Mouse (Mus musculus) intestine, embryonic 16.5 days (tissue): ENCODE data around the gene Yod1. TPM values are rescaled to one million over a fixed set of nuclear protein-coding genes. Genes with fewer than 3 reads are reported as not detected.

Experiments used
- ATAC-seq: fragments of 200-750 bp; cut with Nextera tagmentation; 2 replicates; pipeline ENCODE4 v1.8.0; 2017; ENCODE audit warnings: moderate TSS enrichment, moderate library complexity
- H3K27ac ChIP-seq: fragments of 300-500 bp; sonication (generic); 2 replicates; pipeline ENCODE4 v1.5.1; 2014; ENCODE audit warnings: mild to moderate bottlenecking, low read length
- H3K27me3 ChIP-seq: fragments of 300-500 bp; sonication (generic); replicated peaks from 2 replicates; pipeline ENCODE4 v1.6.1; 2014; ENCODE audit warnings: low read length, control low read depth, mixed read lengths; ENCODE audit not compliant: control insufficient read depth, insufficient read depth
- H3K36me3 ChIP-seq: fragments of 300-500 bp; sonication (generic); 2 replicates; pipeline ENCODE4 v1.6.1; 2014; ENCODE audit warnings: low read length, control low read depth; ENCODE audit not compliant: control insufficient read depth, insufficient read depth
- H3K4me1 ChIP-seq: fragments of 300-500 bp; sonication (generic); 2 replicates; pipeline ENCODE4 v1.6.1; 2014; ENCODE audit warnings: low read length, control low read depth, mixed read lengths; ENCODE audit not compliant: control insufficient read depth, insufficient read depth
- H3K4me2 ChIP-seq: fragments of 300-500 bp; sonication (generic); 2 replicates; pipeline ENCODE4 v1.6.1; 2014; ENCODE audit warnings: low read depth, low read length, control low read depth
- H3K4me3 ChIP-seq: fragments of 300-500 bp; sonication (generic); 2 replicates; pipeline ENCODE4 v1.5.1; 2014; ENCODE audit warnings: mild to moderate bottlenecking, low read length
- H3K9ac ChIP-seq: fragments of 300-500 bp; sonication (generic); 2 replicates; pipeline ENCODE4 v1.6.1; 2014; ENCODE audit warnings: low read depth, low read length
- H3K9me3 ChIP-seq: fragments of 300-500 bp; sonication (generic); 2 replicates; pipeline ENCODE4 v1.6.1; 2016; ENCODE audit warnings: low read length, control low read depth; ENCODE audit not compliant: control insufficient read depth
- WGBS: fragments of 180-500 bp; shearing (Covaris S2); extraction: QIAGEN DNeasy Blood & Tissue Kit; methylation state at CpG from one replicate; pipeline ENCODE4 v1.1.7; 2014; 5-methylcytosine and 5-hydroxymethylcytosine counted together
- polyA plus RNA-seq: library from polyadenylated mRNA; unstranded; fragments of >200 nt; fragmentation: Nextera tagmentation; extraction: Ambion mirVana; gene quantifications from 2 replicates; pipeline ENCODE4 v1.2.1, GENCODE M21; 2015

Gene Yod1
- polyA plus RNA-seq, 1 experiment from 2014 or later: 9.9 TPM

- no peak for ATAC-seq
- H3K4me2 ChIP-seq: no peak overlapping the region
- no peak overlapping the region for H3K9ac ChIP-seq
- peaks cover 9% of the 10 kb centered on the region; the same call in 1 of the 2 replicates for H3K36me3 ChIP-seq
- no peaks in the 10 kb centered on the region for H3K9me3 ChIP-seq
- no peaks in the 10 kb centered on the region for H3K27me3 ChIP-seq
- H3K4me3 ChIP-seq: no peak overlapping the region
- no peak overlapping the region for H3K27ac ChIP-seq
- WGBS: 92% methylated on average over 22 of the region's 22 CpGs
- peaks cover 10% of the 10 kb centered on the region for H3K4me1 ChIP-seq
Observed at GRCm38 (mm10) chr1:130710283-130711080, 6.6 kb upstream of the Yod1 start.

- peak overlapping the region; percentile 79; the same call in 1 of the 2 replicates for H3K4me2 ChIP-seq
- 0 out of 2 replicates have a peak, but pooled peaks cover 3% of the 10 kb centered on the region for H3K36me3 ChIP-seq
- WGBS: 74% methylated on average over 4 of the region's 4 CpGs
- H3K9ac ChIP-seq: no peak overlapping the region
- H3K27me3 ChIP-seq: no peaks in the 10 kb centered on the region
- no peak overlapping the region for H3K27ac ChIP-seq
- ATAC-seq: no peak
- H3K4me1 ChIP-seq: peaks cover 15% of the 10 kb centered on the region
- no peaks in the 10 kb centered on the region for H3K9me3 ChIP-seq
- no peak overlapping the region for H3K4me3 ChIP-seq
Observed at GRCm38 (mm10) chr1:130714046-130714445, 3.1 kb upstream of the Yod1 start.

GRCm38 (mm10) chr1:130715561-130716217, 1.4 kb upstream of the Yod1 start, which contains the start of gene Gm29427:
Gene Gm29427 (minus strand): TSS chr1:130715799.
- H3K27me3 ChIP-seq: no peaks in the 10 kb centered on the region
- H3K36me3 ChIP-seq: 0 out of 2 replicates have a peak, but pooled peaks cover 3% of the 10 kb centered on the region
- under 1% methylated on average over 38 of the region's 38 CpGs for WGBS
- H3K4me1 ChIP-seq: peaks cover 18% of the 10 kb centered on the region
- H3K9me3 ChIP-seq: no peaks in the 10 kb centered on the region
- peak within 1 kb of the TSS; percentile 79 for H3K4me2 ChIP-seq
- peak within 1 kb of the TSS; percentile 99 for H3K9ac ChIP-seq
- H3K27ac ChIP-seq: peak within 1 kb of the TSS; percentile 86
- ATAC-seq: peak; percentile 97
- H3K4me3 ChIP-seq: peak within 1 kb of the TSS; percentile 98

- peak overlapping the region; percentile 86 for H3K27ac ChIP-seq
- ATAC-seq: peak; percentile 17
- H3K4me3 ChIP-seq: peak overlapping the region; percentile 98
- 0 out of 2 replicates have a peak, but pooled peaks cover 3% of the 10 kb centered on the region for H3K36me3 ChIP-seq
- H3K9me3 ChIP-seq: no peaks in the 10 kb centered on the region
- 0% methylated on average over 3 of the region's 3 CpGs for WGBS
- peak overlapping the region; percentile 79 for H3K4me2 ChIP-seq
- no peaks in the 10 kb centered on the region for H3K27me3 ChIP-seq
- H3K4me1 ChIP-seq: peaks cover 18% of the 10 kb centered on the region
- peak overlapping the region; percentile 99 for H3K9ac ChIP-seq
Observed at GRCm38 (mm10) chr1:130716218-130716512, 962 bp upstream of the Yod1 start.

- no peaks in the 10 kb centered on the region for H3K9me3 ChIP-seq
- H3K27ac ChIP-seq: peak overlapping the region; percentile 86
- H3K4me2 ChIP-seq: peak overlapping the region; percentile 79
- H3K4me1 ChIP-seq: peaks cover 18% of the 10 kb centered on the region
- no peaks in the 10 kb centered on the region for H3K27me3 ChIP-seq
- H3K4me3 ChIP-seq: peak overlapping the region; percentile 98
- under 1% methylated on average over 42 of the region's 42 CpGs for WGBS
- H3K9ac ChIP-seq: peak overlapping the region; percentile 99
- H3K36me3 ChIP-seq: 0 out of 2 replicates have a peak, but pooled peaks cover 3% of the 10 kb centered on the region
- peak; percentile 10 for ATAC-seq
Observed at GRCm38 (mm10) chr1:130716513-130717290, 425 bp upstream of the Yod1 start.

GRCm38 (mm10) chr1:130724206-130724605, 7.1 kb downstream of the Yod1 start:
- Histone ChIP-seq H3K9ac (no peak overlapping the region), H3K4me1 (peaks cover 1% of the 10 kb centered on the region; the same call in 1 of the 2 replicates), H3K4me3 (no peak overlapping the region), H3K27ac (no peak overlapping the region), H3K9me3 (no peaks in the 10 kb centered on the region), H3K36me3 (no peaks in the 10 kb centered on the region), H3K27me3 (no peaks in the 10 kb centered on the region), H3K4me2 (no peak overlapping the region)
- ATAC-seq: no peak
- 82% methylated on average over 5 of the region's 5 CpGs for WGBS

GRCm38 (mm10) chr1:130726396-130726795, 9.3 kb downstream of the Yod1 start:
- no peaks in the 10 kb centered on the region for H3K36me3 ChIP-seq
- no peaks in the 10 kb centered on the region for H3K9me3 ChIP-seq
- no peak overlapping the region for H3K27ac ChIP-seq
- H3K4me1 ChIP-seq: peaks cover 5% of the 10 kb centered on the region
- WGBS: 83% methylated on average over 2 of the region's 2 CpGs
- no peaks in the 10 kb centered on the region for H3K27me3 ChIP-seq
- H3K9ac ChIP-seq: no peak overlapping the region
- H3K4me2 ChIP-seq: no peak overlapping the region
- no peak overlapping the region for H3K4me3 ChIP-seq
- ATAC-seq: no peak

- Histone ChIP-seq H3K4me1 (peaks cover 6% of the 10 kb centered on the region), H3K4me2 (no peak overlapping the region), H3K9ac (no peak overlapping the region), H3K27me3 (no peaks in the 10 kb centered on the region), H3K36me3 (no peaks in the 10 kb centered on the region), H3K27ac (no peak overlapping the region), H3K4me3 (no peak overlapping the region), H3K9me3 (no peaks in the 10 kb centered on the region)
- WGBS: 56% methylated on average over 1 of the region's 1 CpGs
- no peak for ATAC-seq
Observed at GRCm38 (mm10) chr1:130728070-130728469, 10.9 kb downstream of the Yod1 start.

- peaks cover 6% of the 10 kb centered on the region for H3K4me1 ChIP-seq
- H3K9ac ChIP-seq: no peak overlapping the region
- no peaks in the 10 kb centered on the region for H3K27me3 ChIP-seq
- 93% methylated on average over 3 of the region's 3 CpGs for WGBS
- no peak overlapping the region for H3K4me3 ChIP-seq
- H3K4me2 ChIP-seq: no peak overlapping the region
- H3K36me3 ChIP-seq: no peaks in the 10 kb centered on the region
- no peaks in the 10 kb centered on the region for H3K9me3 ChIP-seq
- H3K27ac ChIP-seq: no peak overlapping the region
- no peak for ATAC-seq
Observed at GRCm38 (mm10) chr1:130728708-130729107, 11.6 kb downstream of the Yod1 start.
